Mouse (Mus musculus) hindbrain, embryonic 11.5 days (tissue): ENCODE measurements around the gene Pcyt1b. TPM values are rescaled to one million over a fixed set of nuclear protein-coding genes. Genes with fewer than 3 reads are reported as not detected.

Experiments used
- ATAC-seq: fragments of 200-750 bp; cut with Nextera tagmentation; 2 replicates; pipeline ENCODE4 v1.8.0; 2017; ENCODE audit warnings: mild to moderate bottlenecking, moderate TSS enrichment, moderate library complexity; ENCODE audit not compliant: low FRiP score
- DNase-seq: peaks from one replicate; pipeline ENCODE4 v3.0.0-alpha.2; 2015; ENCODE audit warnings: low spot score
- H3K27ac ChIP-seq: fragments of 300-500 bp; sonication (generic); 2 replicates; pipeline ENCODE4 v1.5.1; 2014; ENCODE audit warnings: mild to moderate bottlenecking, low read depth, low read length
- H3K27me3 ChIP-seq: fragments of 300-500 bp; sonication (generic); 2 replicates; pipeline ENCODE4 v1.6.1; 2014; ENCODE audit warnings: mild to moderate bottlenecking, low read length, moderate library complexity, mixed read lengths; ENCODE audit not compliant: control insufficient read depth, insufficient read depth
- H3K36me3 ChIP-seq: fragments of 300-500 bp; sonication (generic); 2 replicates; pipeline ENCODE4 v1.6.1; 2014; ENCODE audit warnings: mild to moderate bottlenecking, low read length, moderate library complexity, mixed read lengths; ENCODE audit not compliant: control insufficient read depth, insufficient read depth
- H3K4me1 ChIP-seq: fragments of 300-500 bp; sonication (generic); replicated peaks from 2 replicates; pipeline ENCODE4 v1.6.1; 2014; ENCODE audit warnings: low read length, mixed read lengths; ENCODE audit not compliant: control insufficient read depth, insufficient read depth
- H3K4me2 ChIP-seq: fragments of 300-500 bp; sonication (generic); replicated peaks from 2 replicates; pipeline ENCODE4 v1.6.1; 2014; ENCODE audit warnings: mild to moderate bottlenecking, low read depth, low read length
- H3K4me3 ChIP-seq: fragments of 300-500 bp; sonication (generic); 2 replicates; pipeline ENCODE4 v1.5.1; 2014; ENCODE audit warnings: low read depth, low read length
- H3K9ac ChIP-seq: fragments of 300-500 bp; sonication (generic); 2 replicates; pipeline ENCODE4 v1.6.1; 2014; ENCODE audit warnings: low read depth, low read length
- H3K9me3 ChIP-seq: fragments of 300-500 bp; sonication (generic); 2 replicates; pipeline ENCODE4 v1.6.1; 2016; ENCODE audit warnings: low read length; ENCODE audit not compliant: control insufficient read depth
- WGBS: fragments of 180-500 bp; shearing (Covaris S2); extraction: QIAGEN DNeasy Blood & Tissue Kit; methylation state at CpG from one replicate; pipeline ENCODE4 v1.1.7; 2014; 5-methylcytosine and 5-hydroxymethylcytosine counted together
- polyA plus RNA-seq: library from polyadenylated mRNA; unstranded; fragments of >200 nt; fragmentation: Nextera tagmentation; extraction: Ambion mirVana; gene quantifications from 2 replicates; pipeline ENCODE4 v1.2.1, GENCODE M21; 2014

The Pcyt1b gene
- polyA plus RNA-seq, result 11.2 and 12.6 TPM in 2 replicates

- Histone ChIP-seq H3K27me3 (no peaks in the 10 kb centered on the region), H3K9me3 (no peaks in the 10 kb centered on the region), H3K9ac (no peak within 1 kb of the TSS), H3K4me1 (no peaks in the 10 kb centered on the region), H3K36me3 (no peaks in the 10 kb centered on the region), H3K4me2 (no peak within 1 kb of the TSS), H3K4me3 (no peak within 1 kb of the TSS), H3K27ac (no peak within 1 kb of the TSS)
- ATAC-seq (peak; percentile 64; the same call in 1 of the 2 replicates), DNase-seq (peak; percentile 11)
- WGBS, result 21% methylated on average over 3 of the region's 3 CpGs
These were observed at the start of gene Pcyt1b for GRCm38 (mm10) chrX:93654218-93655002. Gene Pcyt1b, plus strand, starts transcription at chrX:93654863.

GRCm38 (mm10) chrX:93630256-93630655, 24.4 kb upstream of the Pcyt1b start:
- Histone ChIP-seq H3K27ac (no peak overlapping the region), H3K4me3 (no peak overlapping the region), H3K4me2 (no peak overlapping the region), H3K4me1 (no peaks in the 10 kb centered on the region), H3K36me3 (no peaks in the 10 kb centered on the region), H3K27me3 (no peaks in the 10 kb centered on the region), H3K9ac (no peak overlapping the region), H3K9me3 (no peaks in the 10 kb centered on the region)
- DNase-seq, result no peak
- no peak for ATAC-seq
- WGBS, result 82% methylated on average over 1 of the region's 1 CpGs

- H3K27me3 ChIP-seq, result no peaks in the 10 kb centered on the region
- H3K9ac ChIP-seq, result peak within 1 kb of the TSS; percentile 45
- peak within 1 kb of the TSS; percentile 31 for H3K4me2 ChIP-seq
- no peaks in the 10 kb centered on the region for H3K4me1 ChIP-seq
- DNase-seq, result peak; percentile 85
- H3K36me3 ChIP-seq, result no peaks in the 10 kb centered on the region
- ATAC-seq, result peak; percentile 99
- WGBS, result 19% methylated on average over 53 of the region's 53 CpGs
- H3K4me3 ChIP-seq, result peak within 1 kb of the TSS; percentile 46
- H3K27ac ChIP-seq, result no peak within 1 kb of the TSS
- H3K9me3 ChIP-seq, result no peaks in the 10 kb centered on the region
These were observed 22.8 kb upstream of the Pcyt1b start, which contains the start of gene Pola1 for GRCm38 (mm10) chrX:93631657-93632449. Gene Pola1, minus strand, starts transcription at chrX:93632155.

GRCm38 (mm10) chrX:93634861-93635375, 19.7 kb upstream of the Pcyt1b start:
- no peaks in the 10 kb centered on the region for H3K4me1 ChIP-seq
- H3K4me2 ChIP-seq, result no peak overlapping the region
- no peaks in the 10 kb centered on the region for H3K27me3 ChIP-seq
- DNase-seq, result no peak
- ATAC-seq, result no peak
- H3K36me3 ChIP-seq, result no peaks in the 10 kb centered on the region
- H3K9me3 ChIP-seq, result no peaks in the 10 kb centered on the region
- 76% methylated on average over 2 of the region's 2 CpGs for WGBS
- H3K9ac ChIP-seq, result no peak overlapping the region
- H3K4me3 ChIP-seq, result no peak overlapping the region
- no peak overlapping the region for H3K27ac ChIP-seq

GRCm38 (mm10) chrX:93643600-93643999, 11.1 kb upstream of the Pcyt1b start:
- no peak overlapping the region for H3K9ac ChIP-seq
- H3K4me3 ChIP-seq, result no peak overlapping the region
- no peaks in the 10 kb centered on the region for H3K36me3 ChIP-seq
- no peak overlapping the region for H3K4me2 ChIP-seq
- no peaks in the 10 kb centered on the region for H3K9me3 ChIP-seq
- no peak for DNase-seq
- no peak overlapping the region for H3K27ac ChIP-seq
- no peaks in the 10 kb centered on the region for H3K4me1 ChIP-seq
- no peak for ATAC-seq
- H3K27me3 ChIP-seq, result no peaks in the 10 kb centered on the region
- 86% methylated on average over 3 of the region's 3 CpGs for WGBS

GRCm38 (mm10) chrX:93644022-93644421, 10.6 kb upstream of the Pcyt1b start:
- no peak for ATAC-seq
- no peak overlapping the region for H3K4me2 ChIP-seq
- H3K27ac ChIP-seq, result no peak overlapping the region
- no peak overlapping the region for H3K4me3 ChIP-seq
- no peaks in the 10 kb centered on the region for H3K36me3 ChIP-seq
- no peak for DNase-seq
- H3K27me3 ChIP-seq, result no peaks in the 10 kb centered on the region
- H3K9ac ChIP-seq, result no peak overlapping the region
- H3K9me3 ChIP-seq, result no peaks in the 10 kb centered on the region
- H3K4me1 ChIP-seq, result no peaks in the 10 kb centered on the region

- Histone ChIP-seq H3K27me3 (no peaks in the 10 kb centered on the region), H3K4me3 (no peak overlapping the region), H3K9ac (no peak overlapping the region), H3K4me2 (no peak overlapping the region), H3K27ac (no peak overlapping the region), H3K9me3 (no peaks in the 10 kb centered on the region), H3K4me1 (no peaks in the 10 kb centered on the region), H3K36me3 (no peaks in the 10 kb centered on the region)
- 93% methylated on average over 2 of the region's 2 CpGs for WGBS
- ATAC-seq (no peak), DNase-seq (no peak)
These were observed 3.9 kb upstream of the Pcyt1b start for GRCm38 (mm10) chrX:93650738-93651137.

GRCm38 (mm10) chrX:93655153-93655552, 490 bp downstream of the Pcyt1b start:
- 83% methylated on average over 5 of the region's 5 CpGs for WGBS
- Histone ChIP-seq H3K9me3 (no peaks in the 10 kb centered on the region), H3K27ac (no peak overlapping the region), H3K4me3 (no peak overlapping the region), H3K4me1 (no peaks in the 10 kb centered on the region), H3K36me3 (no peaks in the 10 kb centered on the region), H3K4me2 (no peak overlapping the region), H3K9ac (no peak overlapping the region), H3K27me3 (no peaks in the 10 kb centered on the region)
- DNase-seq (no peak), ATAC-seq (no peak)
